Mouse (Mus musculus): ENCODE data around the gene Dnm3.

Gene Dnm3

GRCm38 (mm10) chr1:162254944-162255343 lies 222.9 kb downstream of the Dnm3 start:
- intact Hi-C loops (cut with DNase I): no loop called here

- intact Hi-C loops (cut with DNase I): no loop called here
Measured at GRCm38 (mm10) chr1:162253971-162254641, 223.7 kb downstream of the Dnm3 start.

GRCm38 (mm10) chr1:162252869-162253268 lies 225.0 kb downstream of the Dnm3 start:
- intact Hi-C loops (cut with DNase I): no loop called here

- intact Hi-C loops (cut with DNase I): no loop called here
Measured at GRCm38 (mm10) chr1:162247216-162247615, 230.6 kb downstream of the Dnm3 start.

- intact Hi-C loops (cut with DNase I): no loop called here
Measured at GRCm38 (mm10) chr1:162243651-162243990, 234.2 kb downstream of the Dnm3 start.

GRCm38 (mm10) chr1:162242980-162243650 lies 234.7 kb downstream of the Dnm3 start:
- intact Hi-C loops (cut with DNase I): no loop called here

GRCm38 (mm10) chr1:162240720-162241119 lies 237.1 kb downstream of the Dnm3 start:
- intact Hi-C loops (cut with DNase I): no loop called here

- intact Hi-C loops (cut with DNase I): no loop called here
Measured at GRCm38 (mm10) chr1:162238646-162239045, 239.2 kb downstream of the Dnm3 start.

GRCm38 (mm10) chr1:162236624-162237159 lies 241.1 kb downstream of the Dnm3 start:
- intact Hi-C loops (cut with DNase I): no loop called here

- intact Hi-C loops (cut with DNase I): no loop called here
Measured at GRCm38 (mm10) chr1:162225621-162226147, 252.2 kb downstream of the Dnm3 start.

GRCm38 (mm10) chr1:162224817-162225605 lies 252.8 kb downstream of the Dnm3 start:
- intact Hi-C loops (cut with DNase I): no loop called here

GRCm38 (mm10) chr1:162224061-162224460 lies 253.8 kb downstream of the Dnm3 start:
- intact Hi-C loops (cut with DNase I): no loop called here

- intact Hi-C loops (cut with DNase I): no loop called here
Measured at GRCm38 (mm10) chr1:162223258-162223940, 254.4 kb downstream of the Dnm3 start.

GRCm38 (mm10) chr1:162222353-162222752 lies 255.5 kb downstream of the Dnm3 start:
- intact Hi-C loops (cut with DNase I): no loop called here

GRCm38 (mm10) chr1:162221801-162222301 lies 256.0 kb downstream of the Dnm3 start:
- intact Hi-C loops (cut with DNase I): no loop called here

GRCm38 (mm10) chr1:162220891-162221290 lies 256.9 kb downstream of the Dnm3 start:
- intact Hi-C loops (cut with DNase I): no loop called here

- intact Hi-C loops (cut with DNase I): no loop called here
Measured at GRCm38 (mm10) chr1:162219781-162220180, 258.1 kb downstream of the Dnm3 start.

GRCm38 (mm10) chr1:162218530-162219180 lies 259.2 kb downstream of the Dnm3 start:
- intact Hi-C loops (cut with DNase I): no loop called here

GRCm38 (mm10) chr1:162217340-162217974 lies 260.4 kb downstream of the Dnm3 start:
- intact Hi-C loops (cut with DNase I): no loop called here

- intact Hi-C loops (cut with DNase I): no loop called here
Measured at GRCm38 (mm10) chr1:162216656-162217055, 261.2 kb downstream of the Dnm3 start.
